26 mouse cellular contexts compared by ENCODE assay signal in the genomic region with DNA sequence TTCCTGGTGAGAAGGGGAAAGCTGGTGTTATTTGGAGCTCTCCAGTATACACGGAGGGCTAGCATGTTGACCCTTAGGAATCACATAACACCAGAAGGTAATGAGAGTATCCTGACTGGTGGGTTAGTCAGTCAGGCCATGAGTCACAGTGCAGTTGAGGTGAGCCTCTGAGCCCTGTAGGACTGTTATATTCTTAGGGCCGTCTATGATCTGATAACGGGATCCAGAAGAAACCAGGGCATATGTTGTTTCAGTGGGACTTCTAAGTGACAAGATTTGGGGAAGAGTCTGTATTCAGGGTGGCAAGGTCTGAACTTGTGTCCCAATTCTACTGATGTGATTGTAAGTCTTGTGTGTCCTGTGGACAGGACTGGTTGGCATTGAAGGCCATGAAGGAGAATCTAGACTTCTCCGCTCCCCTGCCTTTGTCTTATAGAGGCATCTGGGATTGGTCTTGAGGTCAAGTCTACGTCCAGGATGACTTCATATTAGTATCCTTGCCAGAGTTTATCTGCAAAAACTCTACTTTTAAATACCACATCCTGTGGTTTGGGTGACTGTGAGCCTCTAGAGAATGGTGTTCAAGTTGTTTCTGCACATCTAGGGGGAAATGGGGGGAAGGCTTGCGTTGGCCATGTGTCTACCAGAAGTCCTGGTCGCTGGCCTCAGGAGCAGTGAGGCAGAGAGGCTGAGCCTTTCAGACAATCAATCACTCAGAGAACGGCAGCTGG.
DNase-seq lines count a peak whose midpoint lies in the region; ATAC-seq and TF ChIP-seq lines count a peak whose summit lies in the region.
"Had no signal": no experiment of that assay in that cellular context is flagged by ENCODE, and none has a peak within 500 bp of the region (broad histone marks: within the 10 kb centered on the region; RNA-seq: fewer than 3 reads in every experiment).

No protein-coding gene starts in this region.

- H3K36me3 ChIP-seq in kidney, embryonic 14.5 days (ENCODE audit: control insufficient read depth, insufficient read depth, low read length) = no peaks in the 10 kb centered on the region
- H3K36me3 ChIP-seq in C2C12 (ENCODE audit: control insufficient read depth, insufficient read depth) = peaks cover 4% of the 10 kb centered on the region
- H3K36me3 ChIP-seq: embryonic facial prominence, embryonic 12.5 days; heart, embryonic 13.5 days; limb, embryonic 13.5 days; midbrain, embryonic 13.5 days; neural tube, embryonic 15.5 days had no signal

- DNase-seq in kidney, postnatal 4 days = no peak
- DNase-seq in 3134 (ENCODE audit: extremely low read depth, insufficient read length, low spot score) = peak; percentile 13
- DNase-seq in adipocyte (ENCODE audit: low spot score) = no peak
- no peak for DNase-seq in right cerebral cortex, adult 2 months (ENCODE audit: low spot score in 2 of 2)
- no peak for DNase-seq in gastrocnemius, postnatal 25 days
- DNase-seq: adrenal gland, adult 8-10 months; cerebellum, adult 9-10 months; cerebellum, postnatal 36 days; embryo, embryonic 11 days; gastrocnemius, postnatal 36 days; heart, postnatal 10 days; kidney, postnatal 10 days; lung, postnatal 36 days; retina, postnatal 1 day; thymus, adult 2 months had no signal

- peaks cover 32% of the 10 kb centered on the region for H3K79me3 ChIP-seq in C2C12 (ENCODE audit: low read depth)

- H3K79me2 ChIP-seq in C2C12 (ENCODE audit: control insufficient read depth, insufficient read depth) = peaks cover 44% of the 10 kb centered on the region

- H3ac ChIP-seq in C2C12 (ENCODE audit: control insufficient read depth, insufficient read length, low read depth) = no peak overlapping the region

- no peak overlapping the region for H3K9ac ChIP-seq in kidney, embryonic 14.5 days (ENCODE audit: low read depth, low read length)
- H3K9ac ChIP-seq: embryonic facial prominence, embryonic 12.5 days; heart, embryonic 13.5 days; limb, embryonic 13.5 days; midbrain, embryonic 13.5 days; neural tube, embryonic 15.5 days had no signal

- WGBS in kidney, embryonic 14.5 days = 61% methylated on average over 8 of the region's 8 CpGs

- H3K4me2 ChIP-seq in kidney, embryonic 14.5 days (replicated peaks; ENCODE audit: low read depth, low read length) = no peak overlapping the region
- H3K4me2 ChIP-seq: embryonic facial prominence, embryonic 12.5 days; heart, embryonic 13.5 days; limb, embryonic 13.5 days; liver, embryonic 11.5 days; midbrain, embryonic 13.5 days; neural tube, embryonic 15.5 days had no signal

- H3K4me3 ChIP-seq in kidney, embryonic 14.5 days (ENCODE audit: low read length) = no peak overlapping the region
- H3K4me3 ChIP-seq in C2C12 (ENCODE audit: insufficient read depth, poor library complexity, severe bottlenecking) = peak overlapping the region; percentile 48
- H3K4me3 ChIP-seq: embryonic facial prominence, embryonic 12.5 days; heart, embryonic 13.5 days; limb, embryonic 13.5 days; midbrain, embryonic 13.5 days; neural tube, embryonic 15.5 days had no signal

- H3K27me3 ChIP-seq in kidney, embryonic 14.5 days (ENCODE audit: control insufficient read depth, insufficient read depth, low read length) = no peaks in the 10 kb centered on the region
- no peaks in the 10 kb centered on the region for H3K27me3 ChIP-seq in C2C12 (ENCODE audit: control insufficient read depth, insufficient read depth, insufficient read length)
- H3K27me3 ChIP-seq: embryonic facial prominence, embryonic 12.5 days; heart, embryonic 13.5 days; limb, embryonic 13.5 days; midbrain, embryonic 13.5 days; neural tube, embryonic 15.5 days had no signal

- peaks cover 22% of the 10 kb centered on the region; the same call in 1 of the 2 replicates for H3K4me1 ChIP-seq in kidney, embryonic 14.5 days (ENCODE audit: control insufficient read depth, insufficient read depth, low read length)
- H3K4me1 ChIP-seq: embryonic facial prominence, embryonic 12.5 days; midbrain, embryonic 13.5 days had no signal

- H3K27ac ChIP-seq in kidney, embryonic 14.5 days (ENCODE audit: low read depth, low read length) = peak overlapping the region; percentile 62; the same call in 1 of the 2 replicates
- H3K27ac ChIP-seq: embryonic facial prominence, embryonic 12.5 days; heart, embryonic 13.5 days; limb, embryonic 13.5 days; midbrain, embryonic 13.5 days; neural tube, embryonic 15.5 days had no signal

- H3K9me3 ChIP-seq in kidney, embryonic 14.5 days (ENCODE audit: control insufficient read depth, low read length) = no peaks in the 10 kb centered on the region
- H3K9me3 ChIP-seq: embryonic facial prominence, embryonic 12.5 days; heart, embryonic 13.5 days; limb, embryonic 13.5 days; midbrain, embryonic 13.5 days; neural tube, embryonic 15.5 days had no signal

- ATAC-seq in kidney, embryonic 14.5 days (ENCODE audit: low FRiP score, low TSS enrichment) = no peak
- ATAC-seq in megakaryocyte, adult 5-6 weeks (ENCODE audit: poor library complexity, severe bottlenecking) = peak; percentile 26
- ATAC-seq: forebrain, embryonic 14.5 days; hindbrain, embryonic 16.5 days; midbrain, embryonic 13.5 days had no signal

- TF ChIP-seq CTCF in C2C12 (IDR thresholded peaks at IDR 0.05; ENCODE audit: control insufficient read depth, insufficient read depth, insufficient read length) = no peak

TF ChIP-seq in C2C12, 6 proteins besides CTCF, POLR2A, EP300 and RAD21:
- TF ChIP-seq USF1 (IDR thresholded peaks at IDR 0.05; ENCODE audit: low read depth) (no peak), MAX (IDR thresholded peaks at IDR 0.05) (peak; percentile 96), CEBPB (IDR thresholded peaks at IDR 0.05; ENCODE audit: low read depth) (no peak), MYOD1 (IDR thresholded peaks at IDR 0.05; ENCODE audit: control insufficient read depth, insufficient read length, low read depth) (peak; percentile 65), FOSL1 (IDR thresholded peaks at IDR 0.05; ENCODE audit: insufficient read depth, low read length, poor library complexity, severe bottlenecking) (peak; percentile 51), MYOG (IDR thresholded peaks at IDR 0.05; ENCODE audit: control insufficient read depth, extremely low read depth, insufficient read length) (no peak)
